Comparison of ENCODE assay signal across 8 mouse cellular contexts in the genomic region with DNA sequence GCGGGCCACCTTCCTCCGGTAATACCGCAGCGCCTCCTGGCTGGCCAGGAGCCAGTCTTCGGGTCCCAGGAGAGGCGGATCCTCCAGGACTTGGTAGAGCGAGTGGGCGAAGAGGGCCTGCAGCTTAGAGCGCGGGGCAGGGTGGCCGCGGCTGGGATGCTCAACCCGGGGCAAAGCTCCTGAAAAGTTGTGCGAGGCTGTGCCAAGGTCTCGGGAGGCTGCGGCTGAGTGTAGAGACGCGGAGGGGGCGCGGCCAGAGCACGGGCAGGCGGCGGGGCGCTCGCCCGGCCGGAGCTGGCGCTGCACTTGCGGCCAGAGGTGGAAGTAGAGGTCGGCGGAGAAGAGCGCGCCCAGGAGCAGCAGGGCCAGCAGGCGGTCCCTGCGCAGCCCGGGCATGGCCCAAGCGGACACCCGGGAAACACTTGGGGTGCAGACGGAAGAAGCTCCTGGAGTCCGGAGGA. TPM values are rescaled to one million over a fixed set of nuclear protein-coding genes. Genes with fewer than 3 reads are reported as not detected.
DNase-seq lines count a peak whose midpoint lies in the region; ATAC-seq lines count a peak whose summit lies in the region.

No protein-coding gene starts in this region.

- H3K4me1 ChIP-seq in heart, embryonic 13.5 days = peaks cover 34% of the 10 kb centered on the region
- H3K4me1 ChIP-seq in megakaryocyte, embryonic 14.5 days = peaks cover 28% of the 10 kb centered on the region

- peak overlapping the region; percentile 54 for H3K4me3 ChIP-seq in heart, embryonic 13.5 days
- peak overlapping the region; percentile 90 for H3K4me3 ChIP-seq in megakaryocyte, embryonic 14.5 days (replicated peaks)

- H3K9ac ChIP-seq in heart, embryonic 13.5 days = peak overlapping the region; percentile 69

- WGBS in heart, embryonic 13.5 days = under 1% methylated on average over 37 of the region's 40 CpGs

- H3K36me3 ChIP-seq in heart, embryonic 13.5 days = no peaks in the 10 kb centered on the region
- no peaks in the 10 kb centered on the region for H3K36me3 ChIP-seq in megakaryocyte, embryonic 14.5 days (replicated peaks; ENCODE audit: low read length)

- peaks cover 15% of the 10 kb centered on the region for H3K27me3 ChIP-seq in heart, embryonic 13.5 days (replicated peaks)
- H3K27me3 ChIP-seq in megakaryocyte, embryonic 14.5 days (replicated peaks) = peaks cover 81% of the 10 kb centered on the region

- peak overlapping the region; percentile 91 for H3K4me2 ChIP-seq in heart, embryonic 13.5 days

- DNase-seq in right cerebral cortex, postnatal 14 days = peak; percentile 16
- no peak for DNase-seq in right cerebral cortex, postnatal 36 days (ENCODE audit: low spot score in 2 of 2)
- peak; percentile 67 for DNase-seq in embryo, embryonic 10 days (ENCODE audit: low spot score)
- DNase-seq in kidney, postnatal 10 days = peak; percentile 69
- peak; percentile 41 for DNase-seq in urinary bladder, postnatal 14 days (ENCODE audit: low spot score)
- DNase-seq in layer of hippocampus, adult 18-20 months (ENCODE audit: low spot score in 2 of 2) = no peak

- ATAC-seq in heart, embryonic 13.5 days (ENCODE audit: extremely low read depth, insufficient number of reproducible peaks, low FRiP score, low TSS enrichment) = peak; percentile 39; the same call in 1 of the 2 replicates

- no peak overlapping the region; the same call in 1 of the 2 replicates for H3K27ac ChIP-seq in heart, embryonic 13.5 days (replicated peaks)

- no peaks in the 10 kb centered on the region for H3K9me3 ChIP-seq in heart, embryonic 13.5 days
- H3K9me3 ChIP-seq in megakaryocyte, embryonic 14.5 days = no peaks in the 10 kb centered on the region

RNA-seq across cellular contexts. Expression of gene Fam20a, which starts 0.7 kb away (rescaled TPM):
- 1.6 and 2.3 TPM in 2 replicates for polyA plus RNA-seq in heart, embryonic 13.5 days (2015; fragmentation: Nextera tagmentation; extraction: Ambion mirVana)
- polyA plus RNA-seq in megakaryocyte, embryonic 14.5 days (2012; ENCODE audit: insufficient read depth, low replicate concordance) = 0.54 and 7.0 TPM in 2 replicates
- total RNA-seq in layer of hippocampus, adult 18-20 months (2021) = 10 to 100 TPM; 14.9 to 16.4 TPM

Comparison
In these comparisons a context has a peak if more than half of its experiments do, and no peak if none do; other contexts are left out.
1. DNase-seq: peak in right cerebral cortex, postnatal 14 days (single experiment), embryo, embryonic 10 days (single experiment), kidney, postnatal 10 days (single experiment) and urinary bladder, postnatal 14 days (single experiment); none in right cerebral cortex, postnatal 36 days (0 of 2) and layer of hippocampus, adult 18-20 months (0 of 2).